Mouse (Mus musculus) embryonic fibroblast, embryonic 13.5 days (primary cell): ENCODE results near the gene Fkbp5.

Experiments used
- CTCF ChIP-seq: IDR thresholded peaks from 2 replicates; pipeline ENCODE4 v1.5.1; 2011; ENCODE audit warnings: mild to moderate bottlenecking, control low read depth, low read length, moderate library complexity, borderline replicate concordance; ENCODE audit not compliant: insufficient read depth
- POLR2A ChIP-seq: IDR thresholded peaks from 2 replicates; pipeline ENCODE4 v1.6.1; 2011; ENCODE audit warnings: low read depth, mild to moderate bottlenecking, control low read depth, low read length, moderate library complexity

GRCm38 (mm10) chr17:28451914-28452313 is 65.4 kb downstream of the Fkbp5 start:
- TF ChIP-seq CTCF (no peak), POLR2A (no peak)
